Mouse (Mus musculus) 3134 (cell line): ENCODE measurements at regions not wholly inside any gene's neighbourhood (a gene's known extent, or its start where the extent isn't known, plus 50 kb on each side); places are given as distances from the start of the nearest gene placed in this dataset.
A peak's percentile ranks its signal among the peaks of the same experiment; 100 is the strongest.

Experiments
- DNase-seq: peaks from one replicate; pipeline ENCODE4 v3.0.0-alpha.2; 2011; ENCODE audit warnings: low spot score; ENCODE audit not compliant: insufficient read length; ENCODE audit errors: extremely low read depth

GRCm38 (mm10) chr5:111649012-111649411 is 84.7 kb upstream of the Gm26897 start:
- DNase-seq = no peak

GRCm38 (mm10) chr5:111652472-111652871 is 81.3 kb upstream of the Gm26897 start:
- no peak for DNase-seq

- DNase-seq = no peak
Measured at GRCm38 (mm10) chr5:111656436-111656835, 77.3 kb upstream of the Gm26897 start.

GRCm38 (mm10) chr5:111657759-111658429 is 75.8 kb upstream of the Gm26897 start:
- peak; percentile 31 for DNase-seq

GRCm38 (mm10) chr5:111659229-111659628 is 74.5 kb upstream of the Gm26897 start:
- no peak for DNase-seq

- DNase-seq = no peak
Measured at GRCm38 (mm10) chr5:111660447-111660846, 73.3 kb upstream of the Gm26897 start.

GRCm38 (mm10) chr5:111660968-111661367 is 72.8 kb upstream of the Gm26897 start:
- no peak for DNase-seq

- DNase-seq = peak; percentile 43
Measured at GRCm38 (mm10) chr5:111661971-111662370, 71.8 kb upstream of the Gm26897 start.

GRCm38 (mm10) chr5:111663831-111664230 is 69.9 kb upstream of the Gm26897 start:
- DNase-seq = no peak

GRCm38 (mm10) chr5:111665406-111665805 is 68.3 kb upstream of the Gm26897 start:
- no peak for DNase-seq

GRCm38 (mm10) chr5:111666007-111666406 is 67.7 kb upstream of the Gm26897 start:
- DNase-seq = no peak

GRCm38 (mm10) chr5:111667901-111668300 is 65.8 kb upstream of the Gm26897 start:
- no peak for DNase-seq

- no peak for DNase-seq
Measured at GRCm38 (mm10) chr5:111669139-111669538, 64.6 kb upstream of the Gm26897 start.

- no peak for DNase-seq
Measured at GRCm38 (mm10) chr5:111671762-111672161, 62.0 kb upstream of the Gm26897 start.

- DNase-seq = no peak
Measured at GRCm38 (mm10) chr5:111674976-111675672, 58.6 kb upstream of the Gm26897 start.

- peak; percentile 81 for DNase-seq
Measured at GRCm38 (mm10) chr5:111675673-111676261, 58.0 kb upstream of the Gm26897 start.

- no peak for DNase-seq
Measured at GRCm38 (mm10) chr5:111677847-111678311, 55.8 kb upstream of the Gm26897 start.

GRCm38 (mm10) chr5:111678496-111678895 is 55.2 kb upstream of the Gm26897 start:
- DNase-seq = no peak

GRCm38 (mm10) chr5:111681362-111682028 is 52.2 kb upstream of the Gm26897 start:
- no peak for DNase-seq

- DNase-seq = no peak
Measured at GRCm38 (mm10) chr5:111682899-111683298, 50.8 kb upstream of the Gm26897 start.
